Mouse (Mus musculus) layer of hippocampus, postnatal 25 days (tissue): ENCODE measurements around the gene Gjb3. TPM values are rescaled to one million over a fixed set of nuclear protein-coding genes. Genes with fewer than 3 reads are reported as not detected.

ENCODE experiments used
- DNase-seq, 2 experiments: peaks; one replicate each; pipeline ENCODE4 v3.0.0; 2022; ENCODE audit warnings: mixed read lengths in 2 of 2, low spot score in 1 of 2; ENCODE audit errors: extremely low spot score in 1 of 2
- total RNA-seq, 2 experiments: library from RNA; stranded (reverse); gene quantifications; 2 replicates each; pipeline ENCODE4 v1.2.3; 2021

Gene Gjb3
- total RNA-seq, 2 experiments from 2014 or later = 0.37 to 0.59 TPM

- DNase-seq = no peak
These were observed 10.7 kb upstream of the Gjb3 start for GRCm38 (mm10) chr4:127341372-127341771.

GRCm38 (mm10) chr4:127337668-127338067 is 7.0 kb upstream of the Gjb3 start:
- DNase-seq = no peak

GRCm38 (mm10) chr4:127334870-127335504 is 4.3 kb upstream of the Gjb3 start:
- no peak for DNase-seq

- no peak for DNase-seq
These were observed 527 bp upstream of the Gjb3 start for GRCm38 (mm10) chr4:127331171-127331570.

GRCm38 (mm10) chr4:127329751-127330150 is 893 bp downstream of the Gjb3 start:
- no peak for DNase-seq

GRCm38 (mm10) chr4:127329046-127329445 is 1.6 kb downstream of the Gjb3 start:
- DNase-seq = no peak

- no peak for DNase-seq
These were observed 2.3 kb downstream of the Gjb3 start for GRCm38 (mm10) chr4:127328378-127328777.

GRCm38 (mm10) chr4:127327749-127328148 is 2.9 kb downstream of the Gjb3 start:
- DNase-seq = no peak

- no peak for DNase-seq
These were observed 3.4 kb downstream of the Gjb3 start for GRCm38 (mm10) chr4:127327258-127327657.

- no peak for DNase-seq
These were observed 5.4 kb downstream of the Gjb3 start for GRCm38 (mm10) chr4:127325276-127325675.

- peak; percentile 70 to 96 for DNase-seq
These were observed 5.9 kb downstream of the Gjb3 start for GRCm38 (mm10) chr4:127324759-127325158.

- DNase-seq = no peak
These were observed 6.3 kb downstream of the Gjb3 start for GRCm38 (mm10) chr4:127324296-127324695.

GRCm38 (mm10) chr4:127323651-127324050 is 7.0 kb downstream of the Gjb3 start:
- no peak for DNase-seq

- peak; percentile 40 to 78 for DNase-seq
These were observed 11.0 kb downstream of the Gjb3 start for GRCm38 (mm10) chr4:127319613-127320012.

- no peak for DNase-seq
These were observed 13.5 kb downstream of the Gjb3 start for GRCm38 (mm10) chr4:127317143-127317542.

GRCm38 (mm10) chr4:127315753-127316152 is 14.9 kb downstream of the Gjb3 start:
- DNase-seq = no peak

- DNase-seq = no peak
These were observed 16.1 kb downstream of the Gjb3 start for GRCm38 (mm10) chr4:127314585-127314984.

- DNase-seq = peak; percentile 40 to 47
These were observed 16.8 kb downstream of the Gjb3 start, which contains the start of gene Gja4 for GRCm38 (mm10) chr4:127313861-127314260. Gene Gja4, minus strand, starts transcription at chr4:127314039.

GRCm38 (mm10) chr4:127312349-127312748 is 18.3 kb downstream of the Gjb3 start:
- no peak for DNase-seq

- no peak for DNase-seq
These were observed 19.1 kb downstream of the Gjb3 start for GRCm38 (mm10) chr4:127311561-127311960.

- DNase-seq = no peak
These were observed 23.7 kb downstream of the Gjb3 start for GRCm38 (mm10) chr4:127306915-127307314.

- DNase-seq = no peak
These were observed 26.8 kb downstream of the Gjb3 start for GRCm38 (mm10) chr4:127303796-127304195.

GRCm38 (mm10) chr4:127300503-127300902 is 30.1 kb downstream of the Gjb3 start:
- DNase-seq = no peak
